Mouse (Mus musculus) forebrain, postnatal 0 days (tissue): Measurements from ENCODE around the gene Pard3. TPM values are rescaled to one million over a fixed set of nuclear protein-coding genes. Genes with fewer than 3 reads are reported as not detected.

Experiments
- ATAC-seq: fragments of 200-750 bp; cut with Nextera tagmentation; 2 replicates; pipeline ENCODE4 v1.8.0; 2017; ENCODE audit warnings: mild to moderate bottlenecking, moderate library complexity
- DNase-seq: peaks from one replicate; pipeline ENCODE4 v3.0.0-alpha.2; 2015
- H3K27ac ChIP-seq: fragments of 300-500 bp; sonication (generic); 2 replicates; pipeline ENCODE4 v1.5.1; 2014; ENCODE audit warnings: low read depth, mild to moderate bottlenecking, antibody characterized with exemption, low read length, moderate library complexity, mixed read lengths
- H3K27me3 ChIP-seq: fragments of 300-500 bp; sonication (generic); 2 replicates; pipeline ENCODE4 v1.6.1; 2014; ENCODE audit warnings: mild to moderate bottlenecking, low read length, mixed read lengths; ENCODE audit not compliant: insufficient read depth
- H3K36me3 ChIP-seq: fragments of 300-500 bp; sonication (generic); 2 replicates; pipeline ENCODE4 v1.6.1; 2014; ENCODE audit warnings: mild to moderate bottlenecking, moderate library complexity; ENCODE audit not compliant: insufficient read depth
- H3K4me1 ChIP-seq: fragments of 300-500 bp; sonication (generic); 2 replicates; pipeline ENCODE4 v1.6.1; 2014; ENCODE audit warnings: antibody characterized with exemption; ENCODE audit not compliant: insufficient read depth
- H3K4me2 ChIP-seq: fragments of 300-500 bp; sonication (generic); 2 replicates; pipeline ENCODE4 v1.6.1; 2014; ENCODE audit warnings: low read depth, mild to moderate bottlenecking, moderate library complexity
- H3K4me3 ChIP-seq: fragments of 300-500 bp; sonication (generic); 2 replicates; pipeline ENCODE4 v1.5.1; 2014; ENCODE audit warnings: low read depth, low read length, mixed read lengths
- H3K9ac ChIP-seq: fragments of 300-500 bp; sonication (generic); 2 replicates; pipeline ENCODE4 v1.6.1; 2014; ENCODE audit warnings: mild to moderate bottlenecking
- H3K9me3 ChIP-seq: fragments of 300-500 bp; sonication (generic); 2 replicates; pipeline ENCODE4 v1.6.1; 2016; ENCODE audit warnings: low read length
- CTCF ChIP-seq: sonication (generic); IDR thresholded peaks from 2 replicates; pipeline ENCODE4 v1.5.1; 2016; ENCODE audit warnings: antibody characterized with exemption, control low read depth, low read depth
- WGBS: fragments of 180-500 bp; shearing (Covaris S2); extraction: QIAGEN DNeasy Blood & Tissue Kit; methylation state at CpG from one replicate; pipeline ENCODE4 v1.1.7; 2014; 5-methylcytosine and 5-hydroxymethylcytosine counted together
- polyA plus RNA-seq: library from polyadenylated mRNA; unstranded; fragments of >200 nt; fragmentation: Nextera tagmentation; extraction: Ambion mirVana; gene quantifications from 2 replicates; pipeline ENCODE4 v1.2.1, GENCODE M21; 2015
- total RNA-seq: library from RNA; depleted of rRNA; stranded (reverse); fragments of >200 nt; gene quantifications from 2 replicates; pipeline ENCODE4 v1.2.3, GENCODE M21; 2014

The Pard3 gene
- total and polyA plus RNA-seq, 2 experiments from 2014 or later, result 11.4 to 31.0 TPM

GRCm38 (mm10) chr8:127173483-127173882 is 109.8 kb downstream of the Pard3 start:
- whole genome bisulfite sequencing, result 93% methylated on average over 5 of the region's 5 CpGs
- no peak for DNase-seq
- no peak for ATAC-seq

GRCm38 (mm10) chr8:127174411-127174810 is 110.7 kb downstream of the Pard3 start:
- no peak for TF ChIP-seq CTCF
- no peak for ATAC-seq
- no peak overlapping the region for H3K4me3 ChIP-seq
- H3K27ac ChIP-seq, result no peak overlapping the region
- no peak for DNase-seq
- no peaks in the 10 kb centered on the region for H3K27me3 ChIP-seq
- H3K4me1 ChIP-seq, result no peaks in the 10 kb centered on the region
- no peaks in the 10 kb centered on the region for H3K9me3 ChIP-seq
- no peak overlapping the region for H3K4me2 ChIP-seq
- no peaks in the 10 kb centered on the region for H3K36me3 ChIP-seq
- 79% methylated on average over 6 of the region's 6 CpGs for WGBS
- H3K9ac ChIP-seq, result no peak overlapping the region

More at GRCm38 (mm10) chr8:127173483-127173882, 109.8 kb downstream of the Pard3 start:
- TF ChIP-seq CTCF, result no peak
- Histone ChIP-seq H3K9me3 (no peaks in the 10 kb centered on the region), H3K9ac (no peak overlapping the region), H3K4me2 (no peak overlapping the region), H3K27ac (no peak overlapping the region), H3K4me1 (no peaks in the 10 kb centered on the region), H3K27me3 (no peaks in the 10 kb centered on the region), H3K4me3 (no peak overlapping the region), H3K36me3 (no peaks in the 10 kb centered on the region)

GRCm38 (mm10) chr8:127175160-127175836 is 111.6 kb downstream of the Pard3 start:
- Histone ChIP-seq H3K27me3 (no peaks in the 10 kb centered on the region), H3K9me3 (no peaks in the 10 kb centered on the region), H3K27ac (no peak overlapping the region), H3K9ac (no peak overlapping the region), H3K4me2 (no peak overlapping the region), H3K36me3 (no peaks in the 10 kb centered on the region), H3K4me3 (no peak overlapping the region), H3K4me1 (no peaks in the 10 kb centered on the region)
- TF ChIP-seq CTCF, result no peak
- ATAC-seq (no peak), DNase-seq (no peak)
- 93% methylated on average over 6 of the region's 6 CpGs for WGBS

GRCm38 (mm10) chr8:127178634-127179033 is 114.9 kb downstream of the Pard3 start:
- no peak overlapping the region for H3K27ac ChIP-seq
- no peaks in the 10 kb centered on the region for H3K4me1 ChIP-seq
- no peak overlapping the region for H3K4me2 ChIP-seq
- H3K9me3 ChIP-seq, result no peaks in the 10 kb centered on the region
- ATAC-seq, result peak; percentile 69
- H3K36me3 ChIP-seq, result no peaks in the 10 kb centered on the region
- H3K4me3 ChIP-seq, result no peak overlapping the region
- H3K27me3 ChIP-seq, result no peaks in the 10 kb centered on the region
- no peak overlapping the region for H3K9ac ChIP-seq
- WGBS, result 56% methylated on average over 4 of the region's 4 CpGs
- DNase-seq, result peak; percentile 85
- TF ChIP-seq CTCF, result peak; percentile 78

GRCm38 (mm10) chr8:127181246-127181645 is 117.6 kb downstream of the Pard3 start:
- no peaks in the 10 kb centered on the region for H3K9me3 ChIP-seq
- H3K4me1 ChIP-seq, result no peaks in the 10 kb centered on the region
- DNase-seq (no peak), ATAC-seq (no peak)
- no peak overlapping the region for H3K4me2 ChIP-seq
- WGBS, result 89% methylated on average over 3 of the region's 3 CpGs
- H3K4me3 ChIP-seq, result no peak overlapping the region
- TF ChIP-seq CTCF, result no peak
- H3K27me3 ChIP-seq, result no peaks in the 10 kb centered on the region
- no peak overlapping the region for H3K9ac ChIP-seq
- no peaks in the 10 kb centered on the region for H3K36me3 ChIP-seq
- H3K27ac ChIP-seq, result no peak overlapping the region

GRCm38 (mm10) chr8:127182065-127182464 is 118.4 kb downstream of the Pard3 start:
- Histone ChIP-seq H3K4me1 (no peaks in the 10 kb centered on the region), H3K4me3 (no peak overlapping the region), H3K27ac (no peak overlapping the region), H3K36me3 (no peaks in the 10 kb centered on the region), H3K4me2 (no peak overlapping the region), H3K9ac (no peak overlapping the region), H3K9me3 (no peaks in the 10 kb centered on the region), H3K27me3 (no peaks in the 10 kb centered on the region)
- TF ChIP-seq CTCF, result no peak
- WGBS, result 35% methylated on average over 3 of the region's 3 CpGs
- ATAC-seq (no peak; the same call in 1 of the 2 replicates), DNase-seq (no peak)

GRCm38 (mm10) chr8:127183533-127183932 is 119.8 kb downstream of the Pard3 start:
- H3K36me3 ChIP-seq, result no peaks in the 10 kb centered on the region
- H3K4me2 ChIP-seq, result no peak overlapping the region
- no peaks in the 10 kb centered on the region for H3K27me3 ChIP-seq
- no peaks in the 10 kb centered on the region for H3K4me1 ChIP-seq
- WGBS, result 39% methylated on average over 2 of the region's 2 CpGs
- TF ChIP-seq CTCF, result no peak
- no peak for ATAC-seq
- DNase-seq, result no peak
- no peaks in the 10 kb centered on the region for H3K9me3 ChIP-seq
- no peak overlapping the region for H3K27ac ChIP-seq
- H3K4me3 ChIP-seq, result no peak overlapping the region
- H3K9ac ChIP-seq, result no peak overlapping the region
